Mouse (Mus musculus): ENCODE results near the gene Mob1a. TPM values are rescaled to one million over a fixed set of nuclear protein-coding genes. Genes with fewer than 3 reads are reported as not detected.

The Mob1a gene
- 4.1 and 19.5 TPM in 2 replicates for polyA plus RNA-seq (2012; rRNA removed)

- peaks cover 2% of the 10 kb centered on the region; the same call in 1 of the 2 replicates for H3K4me1 ChIP-seq (ENCODE audit: control insufficient read depth, insufficient read depth, insufficient read length, low read length)
Measured at GRCm38 (mm10) chr6:83325525-83326393, at the start of gene Mob1a, which contains the start of gene Mthfd2. Gene Mob1a, plus strand, starts transcription at chr6:83326016. Gene Mthfd2, minus strand, starts transcription at chr6:83325908.

GRCm38 (mm10) chr6:83277151-83277550 lies 48.7 kb upstream of the Mob1a start:
- H3K4me3 ChIP-seq (ENCODE audit: low read depth, low read length) = no peak overlapping the region
- 68% methylated on average over 13 of the region's 13 CpGs for WGBS

More at GRCm38 (mm10) chr6:83325525-83326393, at the start of gene Mob1a, which contains the start of gene Mthfd2:
- Histone ChIP-seq H3K4me3 (ENCODE audit: low read depth, low read length) (peak within 1 kb of the TSS; percentile 87), H3K27ac (ENCODE audit: insufficient read depth, low read depth, low read length) (peak within 1 kb of the TSS; percentile 82), H3K27me3 (ENCODE audit: control insufficient read depth, insufficient read depth, low read length) (no peaks in the 10 kb centered on the region), H3K36me3 (ENCODE audit: control insufficient read depth, insufficient read depth, low read length) (peaks cover 14% of the 10 kb centered on the region)
- 2% methylated on average over 65 of the region's 65 CpGs for WGBS
- TF ChIP-seq CTCF (IDR thresholded peaks at IDR 0.05; ENCODE audit: extremely low read depth, insufficient read length, insufficient replicate concordance, low read depth, low read length) (no peak), POLR2A (IDR thresholded peaks at IDR 0.05; ENCODE audit: low read depth, low read length) (peak; percentile 94)

GRCm38 (mm10) chr6:83278881-83279280 lies 46.9 kb upstream of the Mob1a start:
- Histone ChIP-seq H3K36me3 (ENCODE audit: control insufficient read depth, insufficient read depth, low read length) (no peaks in the 10 kb centered on the region), H3K27me3 (ENCODE audit: control insufficient read depth, insufficient read depth, low read length) (no peaks in the 10 kb centered on the region), H3K4me3 (ENCODE audit: low read depth, low read length) (no peak overlapping the region), H3K27ac (ENCODE audit: insufficient read depth, low read depth, low read length) (no peak overlapping the region), H3K4me1 (ENCODE audit: control insufficient read depth, insufficient read depth, insufficient read length, low read length) (no peaks in the 10 kb centered on the region)
- TF ChIP-seq CTCF (IDR thresholded peaks at IDR 0.05; ENCODE audit: extremely low read depth, insufficient read length, insufficient replicate concordance, low read depth, low read length) (peak; percentile 73; the same call in 1 of the 2 replicates), POLR2A (IDR thresholded peaks at IDR 0.05; ENCODE audit: low read depth, low read length) (no peak)
- WGBS = 31% methylated on average over 2 of the region's 2 CpGs

More at GRCm38 (mm10) chr6:83277151-83277550, 48.7 kb upstream of the Mob1a start:
- TF ChIP-seq POLR2A (IDR thresholded peaks at IDR 0.05; ENCODE audit: low read depth, low read length) = no peak
- TF ChIP-seq CTCF (IDR thresholded peaks at IDR 0.05; ENCODE audit: extremely low read depth, insufficient read length, insufficient replicate concordance, low read depth, low read length) = no peak
- no peaks in the 10 kb centered on the region for H3K4me1 ChIP-seq (ENCODE audit: control insufficient read depth, insufficient read depth, insufficient read length, low read length)
- no peaks in the 10 kb centered on the region for H3K36me3 ChIP-seq (ENCODE audit: control insufficient read depth, insufficient read depth, low read length)
- no peaks in the 10 kb centered on the region for H3K27me3 ChIP-seq (ENCODE audit: control insufficient read depth, insufficient read depth, low read length)
- H3K27ac ChIP-seq (ENCODE audit: insufficient read depth, low read depth, low read length) = no peak overlapping the region

DNA sequence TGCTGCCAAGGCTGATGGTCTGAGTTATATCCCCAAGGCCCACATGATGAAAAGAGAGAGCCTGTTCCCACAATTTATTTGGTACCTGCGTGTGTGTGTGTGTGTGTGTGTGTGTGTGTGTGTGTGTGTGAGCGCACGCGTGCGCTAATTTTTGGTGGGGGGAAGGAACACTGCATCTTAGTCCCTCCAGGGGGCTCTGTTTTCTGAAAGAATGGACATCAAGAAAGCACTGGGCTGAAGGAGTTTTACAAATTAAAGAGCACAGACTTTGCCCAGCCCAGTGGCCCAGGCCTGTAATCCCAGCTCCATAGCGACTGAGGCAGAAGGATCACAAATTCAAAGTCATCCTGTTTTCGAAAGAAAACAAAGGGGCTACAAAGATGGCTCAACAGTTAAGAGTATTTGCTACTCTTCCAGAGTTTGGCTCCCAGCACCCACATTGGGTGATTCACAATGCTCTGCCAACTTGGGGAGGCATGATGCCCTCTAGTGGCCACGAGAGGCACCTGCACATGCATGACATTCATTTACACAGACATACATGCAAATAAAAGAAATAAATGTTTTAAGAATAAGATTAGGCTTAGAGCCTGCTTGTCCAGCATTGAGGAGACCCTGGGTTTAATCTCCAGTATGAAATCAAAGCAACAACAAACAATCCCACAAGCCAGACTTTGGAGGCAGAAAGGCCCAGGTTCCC lies 45.4 kb upstream of the Mob1a start:
- WGBS = 85% methylated on average over 8 of the region's 8 CpGs
- Histone ChIP-seq H3K4me1 (ENCODE audit: control insufficient read depth, insufficient read depth, insufficient read length, low read length) (no peaks in the 10 kb centered on the region), H3K27ac (ENCODE audit: insufficient read depth, low read depth, low read length) (no peak overlapping the region), H3K4me3 (ENCODE audit: low read depth, low read length) (no peak overlapping the region), H3K36me3 (ENCODE audit: control insufficient read depth, insufficient read depth, low read length) (no peaks in the 10 kb centered on the region), H3K27me3 (ENCODE audit: control insufficient read depth, insufficient read depth, low read length) (no peaks in the 10 kb centered on the region)
- TF ChIP-seq CTCF (IDR thresholded peaks at IDR 0.05; ENCODE audit: extremely low read depth, insufficient read length, insufficient replicate concordance, low read depth, low read length) (peak; percentile 69; the same call in 1 of the 2 replicates), POLR2A (IDR thresholded peaks at IDR 0.05; ENCODE audit: low read depth, low read length) (no peak)

GRCm38 (mm10) chr6:83300447-83301229 lies 25.2 kb upstream of the Mob1a start:
- 19% methylated on average over 7 of the region's 7 CpGs for WGBS
- no peak for TF ChIP-seq POLR2A (IDR thresholded peaks at IDR 0.05; ENCODE audit: low read depth, low read length)
- TF ChIP-seq CTCF (IDR thresholded peaks at IDR 0.05; ENCODE audit: extremely low read depth, insufficient read length, insufficient replicate concordance, low read depth, low read length) = no peak
- H3K27me3 ChIP-seq (ENCODE audit: control insufficient read depth, insufficient read depth, low read length) = no peaks in the 10 kb centered on the region
- no peak overlapping the region for H3K4me3 ChIP-seq (ENCODE audit: low read depth, low read length)
- H3K4me1 ChIP-seq (ENCODE audit: control insufficient read depth, insufficient read depth, insufficient read length, low read length) = peaks cover 5% of the 10 kb centered on the region; the same call in 1 of the 2 replicates
- peaks cover 7% of the 10 kb centered on the region; the same call in 1 of the 2 replicates for H3K36me3 ChIP-seq (ENCODE audit: control insufficient read depth, insufficient read depth, low read length)
- H3K27ac ChIP-seq (ENCODE audit: insufficient read depth, low read depth, low read length) = no peak overlapping the region; the same call in 1 of the 2 replicates

- Histone ChIP-seq H3K36me3 (ENCODE audit: control insufficient read depth, insufficient read depth, low read length) (peaks cover 10% of the 10 kb centered on the region), H3K27ac (ENCODE audit: insufficient read depth, low read depth, low read length) (no peak overlapping the region), H3K4me3 (ENCODE audit: low read depth, low read length) (no peak overlapping the region), H3K4me1 (ENCODE audit: control insufficient read depth, insufficient read depth, insufficient read length, low read length) (peaks cover 5% of the 10 kb centered on the region; the same call in 1 of the 2 replicates), H3K27me3 (ENCODE audit: control insufficient read depth, insufficient read depth, low read length) (no peaks in the 10 kb centered on the region)
- no peak for TF ChIP-seq POLR2A (IDR thresholded peaks at IDR 0.05; ENCODE audit: low read depth, low read length)
- no peak for TF ChIP-seq CTCF (IDR thresholded peaks at IDR 0.05; ENCODE audit: extremely low read depth, insufficient read length, insufficient replicate concordance, low read depth, low read length)
- 35% methylated on average over 2 of the region's 2 CpGs for WGBS
Measured at GRCm38 (mm10) chr6:83301294-83301693, 24.5 kb upstream of the Mob1a start.
